Mouse (Mus musculus): ENCODE data around the gene Smco4. TPM values are rescaled to one million over a fixed set of nuclear protein-coding genes. Genes with fewer than 3 reads are reported as not detected.

Gene Smco4
- total and polyA plus RNA-seq, 3 experiments, result 16.5 to 25.8 (median 24.9) TPM

DNA sequence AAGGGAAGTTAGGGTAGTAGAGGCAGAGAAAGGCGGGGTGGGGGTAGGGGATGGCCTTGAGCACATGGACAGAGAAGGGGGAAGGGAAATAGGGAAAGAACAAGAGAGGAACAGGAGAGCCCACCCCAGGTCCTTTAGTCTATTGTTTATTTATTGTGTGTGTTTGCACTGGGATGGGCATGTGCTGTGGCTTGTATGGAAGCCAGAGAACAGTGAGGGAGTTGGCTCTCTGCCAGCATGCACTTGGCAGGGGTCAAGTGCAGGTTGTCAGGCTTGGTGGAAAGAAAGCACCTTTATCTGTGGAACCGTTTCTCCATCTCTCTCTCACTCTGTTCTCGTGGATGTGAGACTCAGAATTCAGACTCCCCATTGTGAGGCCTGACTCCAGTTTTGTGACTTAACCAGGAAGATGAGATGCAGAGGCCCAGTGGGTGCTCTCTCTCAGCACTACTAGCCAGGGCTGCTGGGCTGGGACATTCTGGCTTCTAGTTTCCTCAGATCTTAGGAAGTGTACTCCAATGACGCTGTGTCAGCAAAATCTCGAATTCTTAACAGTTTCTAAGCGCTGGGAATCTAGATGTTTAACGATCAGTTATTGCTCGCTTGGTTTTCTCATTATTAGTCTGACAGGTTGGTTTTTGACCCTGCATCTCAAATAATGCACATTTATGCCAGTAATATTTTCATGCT, 36.2 kb downstream of the Smco4 start:
- peak; percentile 47 to 53 for DNase-seq
- Histone ChIP-seq H3K79me2 (replicated peaks; ENCODE audit: control insufficient read depth, insufficient read depth, low read length) (no peaks in the 10 kb centered on the region; the same call in 1 of the 2 replicates), H3K27ac (peak overlapping the region; percentile 51; the same call in 1 of the 2 replicates), H3K36me3 (ENCODE audit: control insufficient read depth, insufficient read depth, low read length) (peaks cover 21% of the 10 kb centered on the region), H3K27me3 (ENCODE audit: control insufficient read depth, insufficient read depth, low read length) (no peaks in the 10 kb centered on the region), H3K4me1 (ENCODE audit: control insufficient read depth, insufficient read depth, low read length) (peaks cover 36% of the 10 kb centered on the region), H3K4me3 (no peak overlapping the region), H3K9ac (ENCODE audit: low read depth, low read length) (no peak overlapping the region)
- TF ChIP-seq EP300 (IDR thresholded peaks at IDR 0.05; ENCODE audit: insufficient read depth, low read depth, low read length) (no peak; the same call in 1 of the 2 replicates), POLR2A (IDR thresholded peaks at IDR 0.05; ENCODE audit: insufficient read depth, low read depth, low read length) (no peak), CTCF (IDR thresholded peaks at IDR 0.05) (no peak)
- 51% methylated on average over 8 of the region's 8 CpGs for WGBS
- intact Hi-C loops (cut with DNase I), result no loop called here

DNA sequence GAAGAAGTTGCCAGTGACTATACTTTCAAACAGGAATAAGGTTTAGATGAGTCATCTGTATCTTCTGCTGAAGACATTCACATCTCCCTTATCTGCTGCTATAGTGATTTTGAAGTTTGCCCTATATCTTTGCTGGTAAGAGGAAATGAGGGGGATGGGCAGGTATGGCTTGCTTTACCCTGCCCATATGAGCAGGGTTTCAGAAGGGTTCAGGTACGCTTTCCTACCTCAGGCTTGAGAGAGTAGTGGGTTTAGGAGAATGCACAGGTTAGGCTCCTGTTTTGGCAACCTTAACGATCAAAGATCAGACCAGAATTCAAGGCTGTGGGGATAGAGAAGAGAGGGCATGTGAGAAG, 36.7 kb downstream of the Smco4 start:
- no peak overlapping the region for H3K4me3 ChIP-seq
- no peak for TF ChIP-seq CTCF (IDR thresholded peaks at IDR 0.05)
- no peak for TF ChIP-seq EP300 (IDR thresholded peaks at IDR 0.05; ENCODE audit: insufficient read depth, low read depth, low read length)
- no peak for TF ChIP-seq POLR2A (IDR thresholded peaks at IDR 0.05; ENCODE audit: insufficient read depth, low read depth, low read length)
- H3K9ac ChIP-seq (ENCODE audit: low read depth, low read length), result no peak overlapping the region
- WGBS, result 89% methylated on average over 2 of the region's 2 CpGs
- intact Hi-C loops (cut with DNase I), result no loop called here
- peaks cover 20% of the 10 kb centered on the region for H3K36me3 ChIP-seq (ENCODE audit: control insufficient read depth, insufficient read depth, low read length)
- DNase-seq, result no peak
- no peaks in the 10 kb centered on the region; the same call in 1 of the 2 replicates for H3K79me2 ChIP-seq (replicated peaks; ENCODE audit: control insufficient read depth, insufficient read depth, low read length)
- no peak overlapping the region; the same call in 1 of the 2 replicates for H3K27ac ChIP-seq
- peaks cover 37% of the 10 kb centered on the region for H3K4me1 ChIP-seq (ENCODE audit: control insufficient read depth, insufficient read depth, low read length)
- no peaks in the 10 kb centered on the region for H3K27me3 ChIP-seq (ENCODE audit: control insufficient read depth, insufficient read depth, low read length)

DNA sequence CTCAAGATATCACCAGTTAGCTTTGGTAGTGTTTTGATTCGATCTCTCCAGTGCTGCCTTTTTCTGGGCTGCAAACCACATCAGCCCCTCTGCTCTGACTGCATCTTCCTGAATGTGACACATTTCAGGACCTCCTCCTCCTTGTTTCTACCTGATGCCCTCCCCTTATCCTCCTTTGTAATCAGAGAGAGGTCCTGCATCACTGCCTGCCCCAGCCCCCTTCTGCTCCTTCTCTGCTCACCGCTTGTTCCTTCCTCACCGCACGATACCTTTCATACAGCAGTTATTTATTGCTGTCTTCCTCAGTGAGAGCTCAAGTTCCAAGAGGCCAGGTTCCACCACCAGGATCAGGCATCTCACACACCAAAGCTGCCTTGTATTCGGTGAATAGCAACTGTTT, 38.0 kb downstream of the Smco4 start:
- no peak for TF ChIP-seq EP300 (IDR thresholded peaks at IDR 0.05; ENCODE audit: insufficient read depth, low read depth, low read length)
- TF ChIP-seq POLR2A (IDR thresholded peaks at IDR 0.05; ENCODE audit: insufficient read depth, low read depth, low read length), result no peak
- TF ChIP-seq CTCF (IDR thresholded peaks at IDR 0.05), result no peak

DNA sequence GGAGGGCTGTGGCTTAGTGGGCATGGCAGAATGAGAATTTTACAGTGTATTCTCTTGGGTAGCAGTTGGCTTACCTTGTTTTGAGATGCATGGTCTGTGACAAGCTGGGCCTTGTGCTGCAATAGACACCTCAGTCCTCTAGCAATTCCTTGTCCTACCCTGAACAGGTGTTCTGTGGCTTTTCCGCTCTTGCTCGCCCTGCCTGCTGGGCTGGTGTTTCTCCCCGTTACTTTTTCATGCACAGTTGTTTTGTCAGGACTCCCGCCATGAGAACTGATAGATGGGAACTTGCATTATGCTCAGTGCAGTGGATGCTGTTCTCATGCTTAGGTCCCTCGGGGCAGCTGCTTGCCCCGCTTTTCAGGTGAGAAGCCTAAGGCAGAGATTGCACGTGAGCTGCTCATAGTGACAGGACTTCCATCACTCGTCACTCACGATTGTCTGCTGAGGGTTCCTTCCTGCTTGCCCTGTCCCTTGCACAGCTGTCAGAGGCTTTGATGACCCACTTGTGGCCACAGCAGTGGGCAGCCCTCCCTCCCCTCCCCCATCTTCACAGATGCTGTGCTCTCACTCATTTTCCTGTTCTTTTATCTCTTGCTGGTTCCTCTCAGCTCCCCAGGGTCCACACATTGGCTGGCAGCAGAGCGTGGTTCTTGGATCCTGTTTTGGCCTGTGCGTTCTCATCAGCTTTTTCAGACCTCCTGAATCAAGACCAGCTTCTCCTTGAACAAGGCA, 40.3 kb downstream of the Smco4 start:
- TF ChIP-seq CTCF (IDR thresholded peaks at IDR 0.05), result no peak
- TF ChIP-seq POLR2A (IDR thresholded peaks at IDR 0.05; ENCODE audit: insufficient read depth, low read depth, low read length), result no peak
- no peak for TF ChIP-seq EP300 (IDR thresholded peaks at IDR 0.05; ENCODE audit: insufficient read depth, low read depth, low read length)
- intact Hi-C loops (cut with DNase I), result loop anchor here (2.0 kb wide), 1 partner anchor 39 kb away; no protein-coding TSS in a partner anchor
- no peak overlapping the region for H3K9ac ChIP-seq (ENCODE audit: low read depth, low read length)
- DNase-seq, result no peak
- H3K4me3 ChIP-seq, result no peak overlapping the region
- peaks cover 17% of the 10 kb centered on the region for H3K36me3 ChIP-seq (ENCODE audit: control insufficient read depth, insufficient read depth, low read length)
- no peaks in the 10 kb centered on the region; the same call in 1 of the 2 replicates for H3K79me2 ChIP-seq (replicated peaks; ENCODE audit: control insufficient read depth, insufficient read depth, low read length)
- H3K27ac ChIP-seq, result no peak overlapping the region; the same call in 1 of the 2 replicates
- WGBS, result 49% methylated on average over 11 of the region's 11 CpGs
- H3K27me3 ChIP-seq (ENCODE audit: control insufficient read depth, insufficient read depth, low read length), result no peaks in the 10 kb centered on the region
- H3K4me1 ChIP-seq (ENCODE audit: control insufficient read depth, insufficient read depth, low read length), result peaks cover 34% of the 10 kb centered on the region

More for the DNA sequence above, 38.0 kb downstream of the Smco4 start:
- Histone ChIP-seq H3K79me2 (replicated peaks; ENCODE audit: control insufficient read depth, insufficient read depth, low read length) (no peaks in the 10 kb centered on the region; the same call in 1 of the 2 replicates), H3K36me3 (ENCODE audit: control insufficient read depth, insufficient read depth, low read length) (peaks cover 18% of the 10 kb centered on the region), H3K4me1 (ENCODE audit: control insufficient read depth, insufficient read depth, low read length) (peaks cover 38% of the 10 kb centered on the region), H3K27ac (no peak overlapping the region), H3K9ac (ENCODE audit: low read depth, low read length) (no peak overlapping the region), H3K4me3 (no peak overlapping the region), H3K27me3 (ENCODE audit: control insufficient read depth, insufficient read depth, low read length) (no peaks in the 10 kb centered on the region)
- intact Hi-C loops (cut with DNase I), result no loop called here
- 89% methylated on average over 5 of the region's 5 CpGs for WGBS
- no peak for DNase-seq

DNA sequence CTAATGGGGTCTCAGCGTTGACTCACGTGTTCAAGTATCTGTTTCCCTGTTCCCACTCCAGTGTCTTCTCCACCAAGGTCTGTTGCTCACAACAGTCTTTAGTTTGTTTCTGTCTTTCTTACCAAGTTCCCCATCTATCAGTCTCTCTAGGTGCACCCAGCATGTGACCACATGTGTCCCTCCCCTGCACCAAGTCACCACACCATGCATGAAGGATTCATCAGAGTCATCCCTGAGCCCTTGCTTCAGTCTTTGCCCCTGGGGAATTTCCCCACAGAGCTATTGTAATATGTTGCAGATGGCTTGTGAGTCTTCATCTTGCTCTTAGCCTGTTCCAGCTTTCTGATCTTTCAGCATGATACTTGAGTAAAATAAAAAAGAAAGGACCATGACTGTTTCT, 40.9 kb downstream of the Smco4 start:
- peaks cover 32% of the 10 kb centered on the region for H3K4me1 ChIP-seq (ENCODE audit: control insufficient read depth, insufficient read depth, low read length)
- 77% methylated on average over 2 of the region's 2 CpGs for WGBS
- TF ChIP-seq CTCF (IDR thresholded peaks at IDR 0.05) (no peak), EP300 (IDR thresholded peaks at IDR 0.05; ENCODE audit: insufficient read depth, low read depth, low read length) (no peak)
- no peak for DNase-seq
- H3K79me2 ChIP-seq (replicated peaks; ENCODE audit: control insufficient read depth, insufficient read depth, low read length), result no peaks in the 10 kb centered on the region; the same call in 1 of the 2 replicates
- no peak overlapping the region for H3K9ac ChIP-seq (ENCODE audit: low read depth, low read length)
- no peak overlapping the region for H3K4me3 ChIP-seq
- intact Hi-C loops (cut with DNase I), result loop anchor here (2.0 kb wide), 1 partner anchor 39 kb away; no protein-coding TSS in a partner anchor
- H3K27me3 ChIP-seq (ENCODE audit: control insufficient read depth, insufficient read depth, low read length), result no peaks in the 10 kb centered on the region
- peaks cover 13% of the 10 kb centered on the region for H3K36me3 ChIP-seq (ENCODE audit: control insufficient read depth, insufficient read depth, low read length)
- peak overlapping the region; percentile 17; the same call in 1 of the 2 replicates for H3K27ac ChIP-seq

Measured in heart, adult 2 months (tissue).